Mouse (Mus musculus) testis, adult 2 months (tissue): ENCODE measurements around the gene Polr3g.

Source experiments
- CTCF ChIP-seq: fragments of 200-500 bp; IDR thresholded peaks from 2 replicates; pipeline ENCODE4 v1.5.1; 2012; ENCODE audit warnings: low read depth, mild to moderate bottlenecking, inconsistent platforms, low read length, moderate library complexity; ENCODE audit not compliant: control insufficient read depth, insufficient read depth, insufficient replicate concordance
- POLR2A ChIP-seq: fragments of 200-500 bp; IDR thresholded peaks from 2 replicates; pipeline ENCODE4 v1.6.1; 2012; ENCODE audit warnings: low read depth, mild to moderate bottlenecking, inconsistent platforms, low read length, moderate library complexity; ENCODE audit not compliant: control insufficient read depth

- TF ChIP-seq POLR2A (no peak), CTCF (no peak)
Measured at GRCm38 (mm10) chr13:81713896-81714295, 3.1 kb upstream of the Polr3g start.
